Mouse (Mus musculus): Measurements from ENCODE around the gene Gm21488. TPM values are rescaled to one million over a fixed set of nuclear protein-coding genes. Genes with fewer than 3 reads are reported as not detected.

Gm21488 gene
- not detected in 2 replicates for polyA plus RNA-seq (2012; rRNA removed)

GRCm38 (mm10) chrY:27521820-27522219 is at the start of gene Gm21488:
Gm21488 (minus strand) TSS chrY:27521920.

